Mouse (Mus musculus) liver, embryonic 16.5 days (tissue): Measurements from ENCODE around the gene Mc3r. TPM values are rescaled to one million over a fixed set of nuclear protein-coding genes. Genes with fewer than 3 reads are reported as not detected.

ENCODE experiments used
- ATAC-seq: fragments of 200-750 bp; cut with Nextera tagmentation; 2 replicates; pipeline ENCODE4 v1.8.0; 2017; ENCODE audit warnings: low read depth, mild to moderate bottlenecking, moderate number of reproducible peaks, moderate library complexity
- H3K27ac ChIP-seq: fragments of 300-500 bp; sonication (generic); 2 replicates; pipeline ENCODE4 v1.5.1; 2014; ENCODE audit warnings: mild to moderate bottlenecking, low read length
- H3K27me3 ChIP-seq: fragments of 300-500 bp; sonication (generic); 2 replicates; pipeline ENCODE4 v1.6.1; 2014; ENCODE audit warnings: low read depth, low read length, mixed read lengths; ENCODE audit not compliant: control insufficient read depth, insufficient read depth
- H3K36me3 ChIP-seq: fragments of 300-500 bp; sonication (generic); 2 replicates; pipeline ENCODE4 v1.6.1; 2014; ENCODE audit warnings: mild to moderate bottlenecking; ENCODE audit not compliant: control insufficient read depth, insufficient read depth
- H3K4me1 ChIP-seq: fragments of 300-500 bp; sonication (generic); 2 replicates; pipeline ENCODE4 v1.6.1; 2014; ENCODE audit warnings: low read depth, low read length, mixed read lengths; ENCODE audit not compliant: control insufficient read depth
- H3K4me2 ChIP-seq: fragments of 300-500 bp; sonication (generic); 2 replicates; pipeline ENCODE4 v1.6.1; 2014; ENCODE audit warnings: low read depth, low read length, mixed read lengths
- H3K4me3 ChIP-seq: fragments of 300-500 bp; sonication (generic); 2 replicates; pipeline ENCODE4 v1.5.1; 2014; ENCODE audit warnings: low read depth, mild to moderate bottlenecking, low read length
- H3K9ac ChIP-seq: fragments of 300-500 bp; sonication (generic); 2 replicates; pipeline ENCODE4 v1.6.1; 2014; ENCODE audit warnings: low read depth, low read length
- H3K9me3 ChIP-seq: fragments of 300-500 bp; sonication (generic); replicated peaks from 2 replicates; pipeline ENCODE4 v1.6.1; 2016; ENCODE audit warnings: low read length; ENCODE audit not compliant: control insufficient read depth
- WGBS: fragments of 180-500 bp; shearing (Covaris S2); extraction: QIAGEN DNeasy Blood & Tissue Kit; methylation state at CpG from one replicate; pipeline ENCODE4 v1.1.7; 2014; ENCODE audit not compliant: insufficient replicate concordance; 5-methylcytosine and 5-hydroxymethylcytosine counted together
- polyA plus RNA-seq: library from polyadenylated mRNA; unstranded; fragments of >200 nt; fragmentation: Nextera tagmentation; extraction: Ambion mirVana; gene quantifications from 2 replicates; pipeline ENCODE4 v1.2.1, GENCODE M21; 2015

The Mc3r gene
- polyA plus RNA-seq = 0.04 and 0.06 TPM in 2 replicates

- Histone ChIP-seq H3K27me3 (peaks cover 21% of the 10 kb centered on the region), H3K4me3 (no peak within 1 kb of the TSS), H3K4me2 (no peak within 1 kb of the TSS), H3K36me3 (no peaks in the 10 kb centered on the region), H3K4me1 (no peaks in the 10 kb centered on the region; the same call in 1 of the 2 replicates), H3K27ac (no peak within 1 kb of the TSS), H3K9ac (no peak within 1 kb of the TSS), H3K9me3 (no peaks in the 10 kb centered on the region)
- ATAC-seq = peak; percentile 76
- WGBS = 9% methylated on average over 22 of the region's 22 CpGs
Observed at GRCm38 (mm10) chr2:172248106-172248764, at the start of gene Mc3r. TSS of gene Mc3r (plus strand) at chr2:172248492.

- no peak for ATAC-seq
- no peak overlapping the region for H3K4me3 ChIP-seq
- no peak overlapping the region for H3K4me2 ChIP-seq
- WGBS = 72% methylated on average over 13 of the region's 13 CpGs
- no peak overlapping the region for H3K27ac ChIP-seq
- no peaks in the 10 kb centered on the region for H3K4me1 ChIP-seq
- H3K9ac ChIP-seq = no peak overlapping the region
- H3K27me3 ChIP-seq = no peaks in the 10 kb centered on the region
- H3K9me3 ChIP-seq = no peaks in the 10 kb centered on the region
- H3K36me3 ChIP-seq = no peaks in the 10 kb centered on the region
Observed at GRCm38 (mm10) chr2:172201998-172202780, 46.1 kb upstream of the Mc3r start.

- Histone ChIP-seq H3K27ac (no peak overlapping the region), H3K4me2 (no peak overlapping the region), H3K4me3 (no peak overlapping the region), H3K36me3 (no peaks in the 10 kb centered on the region), H3K27me3 (no peaks in the 10 kb centered on the region), H3K4me1 (no peaks in the 10 kb centered on the region), H3K9me3 (no peaks in the 10 kb centered on the region), H3K9ac (no peak overlapping the region)
- WGBS = 14% methylated on average over 11 of the region's 11 CpGs
- ATAC-seq = no peak
Observed at GRCm38 (mm10) chr2:172207003-172207402, 41.3 kb upstream of the Mc3r start.

GRCm38 (mm10) chr2:172213480-172213879 is 34.8 kb upstream of the Mc3r start:
- no peaks in the 10 kb centered on the region for H3K27me3 ChIP-seq

GRCm38 (mm10) chr2:172214336-172214735 is 34.0 kb upstream of the Mc3r start:
- Histone ChIP-seq H3K36me3 (no peaks in the 10 kb centered on the region), H3K9ac (no peak overlapping the region), H3K4me2 (no peak overlapping the region), H3K4me3 (no peak overlapping the region), H3K27me3 (no peaks in the 10 kb centered on the region), H3K4me1 (no peaks in the 10 kb centered on the region), H3K27ac (no peak overlapping the region), H3K9me3 (no peaks in the 10 kb centered on the region)
- no peak for ATAC-seq
- WGBS = 68% methylated on average over 5 of the region's 5 CpGs

More at GRCm38 (mm10) chr2:172213480-172213879, 34.8 kb upstream of the Mc3r start:
- no peak for ATAC-seq
- H3K36me3 ChIP-seq = no peaks in the 10 kb centered on the region
- no peak overlapping the region for H3K9ac ChIP-seq
- H3K9me3 ChIP-seq = no peaks in the 10 kb centered on the region
- H3K4me2 ChIP-seq = no peak overlapping the region
- H3K4me1 ChIP-seq = no peaks in the 10 kb centered on the region
- WGBS = 58% methylated on average over 8 of the region's 8 CpGs
- no peak overlapping the region for H3K4me3 ChIP-seq
- no peak overlapping the region for H3K27ac ChIP-seq

- Histone ChIP-seq H3K9me3 (no peaks in the 10 kb centered on the region), H3K27me3 (no peaks in the 10 kb centered on the region), H3K36me3 (no peaks in the 10 kb centered on the region), H3K27ac (no peak overlapping the region), H3K4me2 (no peak overlapping the region), H3K9ac (no peak overlapping the region), H3K4me1 (no peaks in the 10 kb centered on the region), H3K4me3 (no peak overlapping the region)
- ATAC-seq = no peak
- 35% methylated on average over 11 of the region's 11 CpGs for WGBS
Observed at GRCm38 (mm10) chr2:172215508-172216162, 32.7 kb upstream of the Mc3r start.

- Histone ChIP-seq H3K27me3 (no peaks in the 10 kb centered on the region), H3K36me3 (no peaks in the 10 kb centered on the region), H3K9me3 (no peaks in the 10 kb centered on the region), H3K4me3 (no peak overlapping the region), H3K4me1 (no peaks in the 10 kb centered on the region), H3K4me2 (no peak overlapping the region), H3K9ac (no peak overlapping the region), H3K27ac (no peak overlapping the region)
- no peak for ATAC-seq
- 49% methylated on average over 17 of the region's 17 CpGs for WGBS
Observed at GRCm38 (mm10) chr2:172216163-172216915, 32.0 kb upstream of the Mc3r start.

GRCm38 (mm10) chr2:172217886-172218285 is 30.4 kb upstream of the Mc3r start:
- H3K9me3 ChIP-seq = no peaks in the 10 kb centered on the region
- no peaks in the 10 kb centered on the region for H3K4me1 ChIP-seq
- WGBS = 41% methylated on average over 7 of the region's 8 CpGs
- H3K4me3 ChIP-seq = no peak overlapping the region
- no peak overlapping the region for H3K4me2 ChIP-seq
- no peaks in the 10 kb centered on the region for H3K36me3 ChIP-seq
- no peak for ATAC-seq
- H3K27ac ChIP-seq = no peak overlapping the region
- no peaks in the 10 kb centered on the region; the same call in 1 of the 2 replicates for H3K27me3 ChIP-seq
- H3K9ac ChIP-seq = no peak overlapping the region
